Mouse (Mus musculus): ENCODE measurements around the gene AL732309.1. TPM values are rescaled to one million over a fixed set of nuclear protein-coding genes. Genes with fewer than 3 reads are reported as not detected.

Gene AL732309.1
- total RNA-seq, 2 experiments from 2014 or later: 2.2 to 2.4 TPM

- H3K4me3 ChIP-seq: no peak overlapping the region
- DNase-seq (ENCODE audit: low spot score in 2 of 2): no peak
- no peak overlapping the region for H3K27ac ChIP-seq
- no peak for TF ChIP-seq CTCF (conservative IDR thresholded peaks at IDR 0.05)
Measured at GRCm38 (mm10) chr2:25230581-25230980, 16.1 kb downstream of the AL732309.1 start.

- Histone ChIP-seq H3K4me3 (no peak overlapping the region), H3K27ac (peak overlapping the region; percentile 98; the same call in 1 of the 2 replicates)
- no peak for TF ChIP-seq CTCF (conservative IDR thresholded peaks at IDR 0.05)
- DNase-seq (ENCODE audit: low spot score in 2 of 2): no peak
Measured at GRCm38 (mm10) chr2:25229582-25229981, 17.1 kb downstream of the AL732309.1 start.

GRCm38 (mm10) chr2:25228995-25229530 is 17.6 kb downstream of the AL732309.1 start:
- H3K27ac ChIP-seq: peak overlapping the region; percentile 98
- no peak for TF ChIP-seq CTCF (conservative IDR thresholded peaks at IDR 0.05)
- H3K4me3 ChIP-seq: peak overlapping the region; percentile 45; the same call in 1 of the 2 replicates

GRCm38 (mm10) chr2:25228431-25228889 is 18.2 kb downstream of the AL732309.1 start:
- DNase-seq (ENCODE audit: low spot score in 2 of 2): peak; percentile 81 to 90
- H3K4me3 ChIP-seq: peak overlapping the region; percentile 45
- H3K27ac ChIP-seq: peak overlapping the region; percentile 98
- peak; percentile 85 for TF ChIP-seq CTCF (conservative IDR thresholded peaks at IDR 0.05)

More at GRCm38 (mm10) chr2:25228995-25229530, 17.6 kb downstream of the AL732309.1 start:
- no peak for DNase-seq (ENCODE audit: low spot score in 2 of 2)

GRCm38 (mm10) chr2:25227406-25227805 is 19.3 kb downstream of the AL732309.1 start:
- H3K27ac ChIP-seq: peak overlapping the region; percentile 98
- no peak overlapping the region for H3K4me3 ChIP-seq
- no peak for DNase-seq (ENCODE audit: low spot score in 2 of 2)
- no peak for TF ChIP-seq CTCF (conservative IDR thresholded peaks at IDR 0.05)

- no peak for TF ChIP-seq CTCF (conservative IDR thresholded peaks at IDR 0.05)
- H3K4me3 ChIP-seq: no peak overlapping the region
- peak overlapping the region; percentile 98 for H3K27ac ChIP-seq
- peak; percentile 53 to 69 for DNase-seq (ENCODE audit: low spot score in 2 of 2)
Measured at GRCm38 (mm10) chr2:25226864-25227263, 19.8 kb downstream of the AL732309.1 start.

- no peak for TF ChIP-seq CTCF (conservative IDR thresholded peaks at IDR 0.05)
Measured at GRCm38 (mm10) chr2:25225811-25226379, 20.8 kb downstream of the AL732309.1 start.

GRCm38 (mm10) chr2:25224766-25225752 is 21.6 kb downstream of the AL732309.1 start:
- peak; percentile 58 for TF ChIP-seq CTCF (conservative IDR thresholded peaks at IDR 0.05)
- DNase-seq (ENCODE audit: low spot score in 2 of 2): peak; percentile 97 to 100
- peak overlapping the region; percentile 98 for H3K27ac ChIP-seq
- H3K4me3 ChIP-seq: peak overlapping the region; percentile 62

More at GRCm38 (mm10) chr2:25225811-25226379, 20.8 kb downstream of the AL732309.1 start:
- Histone ChIP-seq H3K4me3 (peak overlapping the region; percentile 62; the same call in 1 of the 2 replicates), H3K27ac (peak overlapping the region; percentile 98)
- DNase-seq (ENCODE audit: low spot score in 2 of 2): no peak

- H3K4me3 ChIP-seq: peak within 1 kb of the TSS; percentile 84
- no peak for DNase-seq (ENCODE audit: low spot score in 2 of 2)
- H3K27ac ChIP-seq: peak within 1 kb of the TSS; percentile 98
- no peak for TF ChIP-seq CTCF (conservative IDR thresholded peaks at IDR 0.05)
Measured at GRCm38 (mm10) chr2:25224492-25224765, 22.2 kb downstream of the AL732309.1 start, which contains the start of gene Tubb4b. Tubb4b (minus strand) TSS chr2:25224702.

- Histone ChIP-seq H3K4me3 (peak overlapping the region; percentile 84), H3K27ac (peak overlapping the region; percentile 95)
- DNase-seq (ENCODE audit: low spot score in 2 of 2): peak; percentile 63 to 69
- no peak for TF ChIP-seq CTCF (conservative IDR thresholded peaks at IDR 0.05)
Measured at GRCm38 (mm10) chr2:25223681-25224491, 22.8 kb downstream of the AL732309.1 start.

- no peak for DNase-seq (ENCODE audit: low spot score in 2 of 2)
- no peak overlapping the region for H3K4me3 ChIP-seq
- no peak for TF ChIP-seq CTCF (conservative IDR thresholded peaks at IDR 0.05)
- H3K27ac ChIP-seq: no peak overlapping the region
Measured at GRCm38 (mm10) chr2:25221331-25221772, 25.3 kb downstream of the AL732309.1 start.

GRCm38 (mm10) chr2:25218445-25218844 is 28.2 kb downstream of the AL732309.1 start, which contains the start of gene Fam166a:
Fam166a (plus strand) TSS chr2:25218745.
- no peak for TF ChIP-seq CTCF (conservative IDR thresholded peaks at IDR 0.05)
- Histone ChIP-seq H3K4me3 (no peak within 1 kb of the TSS), H3K27ac (no peak within 1 kb of the TSS)
- no peak for DNase-seq (ENCODE audit: low spot score in 2 of 2)

All from layer of hippocampus, adult 2 months (tissue).